Mouse (Mus musculus) kidney, postnatal 0 days (tissue): ENCODE results near the gene Iqch. TPM values are rescaled to one million over a fixed set of nuclear protein-coding genes. Genes with fewer than 3 reads are reported as not detected.
A peak's percentile ranks its signal among the peaks of the same experiment; 100 is the strongest.

Experiments used
- ATAC-seq: fragments of 200-750 bp; cut with Nextera tagmentation; replicated peaks from 2 replicates; pipeline ENCODE4 v1.8.0; 2017; ENCODE audit warnings: low read depth, moderate number of reproducible peaks, moderate TSS enrichment, moderate library complexity; ENCODE audit not compliant: low FRiP score
- DNase-seq: peaks from one replicate; pipeline ENCODE4 v3.0.0-alpha.2; 2016; ENCODE audit warnings: low spot score
- H3K27ac ChIP-seq: fragments of 300-500 bp; sonication (generic); 2 replicates; pipeline ENCODE4 v1.5.1; 2014; ENCODE audit warnings: mild to moderate bottlenecking
- H3K27me3 ChIP-seq: fragments of 300-500 bp; sonication (generic); 2 replicates; pipeline ENCODE4 v1.6.1; 2014; ENCODE audit warnings: low read length, mixed read lengths; ENCODE audit not compliant: insufficient read depth
- H3K36me3 ChIP-seq: fragments of 300-500 bp; sonication (generic); 2 replicates; pipeline ENCODE4 v1.6.1; 2014; ENCODE audit warnings: low read length, mixed read lengths; ENCODE audit not compliant: insufficient read depth
- H3K4me1 ChIP-seq: fragments of 300-500 bp; sonication (generic); replicated peaks from 2 replicates; pipeline ENCODE4 v1.6.1; 2014; ENCODE audit warnings: antibody characterized with exemption, low read length, mixed read lengths; ENCODE audit not compliant: insufficient read depth
- H3K4me2 ChIP-seq: fragments of 300-500 bp; sonication (generic); 2 replicates; pipeline ENCODE4 v1.6.1; 2014; ENCODE audit warnings: mild to moderate bottlenecking, low read length, moderate library complexity, mixed read lengths
- H3K4me3 ChIP-seq: fragments of 300-500 bp; sonication (generic); replicated peaks from 2 replicates; pipeline ENCODE4 v1.5.1; 2014; ENCODE audit warnings: low read depth, low read length
- H3K9ac ChIP-seq: fragments of 300-500 bp; sonication (generic); 2 replicates; pipeline ENCODE4 v1.6.1; 2014; ENCODE audit warnings: low read depth, low read length
- H3K9me3 ChIP-seq: fragments of 300-500 bp; sonication (generic); replicated peaks from 2 replicates; pipeline ENCODE4 v1.6.1; 2016; ENCODE audit warnings: low read length, inconsistent platforms, mixed read lengths
- CTCF ChIP-seq: IDR thresholded peaks from 2 replicates; pipeline ENCODE4 v1.5.1; 2016; ENCODE audit warnings: antibody characterized with exemption, low read depth, mild to moderate bottlenecking, moderate library complexity
- WGBS: fragments of 180-500 bp; shearing (Covaris S2); extraction: QIAGEN DNeasy Blood & Tissue Kit; methylation state at CpG from one replicate; pipeline ENCODE4 v1.1.7; 2014; 5-methylcytosine and 5-hydroxymethylcytosine counted together
- polyA plus RNA-seq: library from polyadenylated mRNA; unstranded; fragments of >200 nt; fragmentation: Nextera tagmentation; extraction: Ambion mirVana; gene quantifications from 2 replicates; pipeline ENCODE4 v1.2.1, GENCODE M21; 2015

Gene Iqch
- polyA plus RNA-seq, 1 experiment from 2014 or later: 0.11 TPM

- TF ChIP-seq CTCF: no peak
- ATAC-seq (no peak), DNase-seq (no peak)
- H3K9ac ChIP-seq: no peak overlapping the region
- H3K27me3 ChIP-seq: no peaks in the 10 kb centered on the region
- H3K4me1 ChIP-seq: no peaks in the 10 kb centered on the region
- H3K4me3 ChIP-seq: no peak overlapping the region
- no peak overlapping the region for H3K4me2 ChIP-seq
- WGBS: 83% methylated on average over 7 of the region's 7 CpGs
- no peaks in the 10 kb centered on the region for H3K9me3 ChIP-seq
- no peaks in the 10 kb centered on the region for H3K36me3 ChIP-seq
- H3K27ac ChIP-seq: no peak overlapping the region
Measured at GRCm38 (mm10) chr9:63541301-63541700, 61.0 kb downstream of the Iqch start.

- Histone ChIP-seq H3K9ac (no peak overlapping the region), H3K4me1 (no peaks in the 10 kb centered on the region; the same call in 1 of the 2 replicates), H3K4me3 (no peak overlapping the region), H3K27me3 (no peaks in the 10 kb centered on the region), H3K4me2 (no peak overlapping the region), H3K9me3 (no peaks in the 10 kb centered on the region), H3K36me3 (no peaks in the 10 kb centered on the region), H3K27ac (no peak overlapping the region)
- WGBS: 84% methylated on average over 4 of the region's 4 CpGs
- DNase-seq (no peak), ATAC-seq (no peak)
- no peak for TF ChIP-seq CTCF
Measured at GRCm38 (mm10) chr9:63537489-63537888, 64.8 kb downstream of the Iqch start.

GRCm38 (mm10) chr9:63535042-63535441, 67.3 kb downstream of the Iqch start:
- Histone ChIP-seq H3K27ac (no peak overlapping the region), H3K4me2 (no peak overlapping the region), H3K36me3 (no peaks in the 10 kb centered on the region), H3K27me3 (no peaks in the 10 kb centered on the region), H3K4me3 (no peak overlapping the region), H3K4me1 (no peaks in the 10 kb centered on the region; the same call in 1 of the 2 replicates), H3K9ac (no peak overlapping the region), H3K9me3 (no peaks in the 10 kb centered on the region)
- WGBS: 75% methylated on average over 6 of the region's 6 CpGs
- DNase-seq (no peak), ATAC-seq (no peak)
- TF ChIP-seq CTCF: no peak

GRCm38 (mm10) chr9:63534371-63534780, 67.9 kb downstream of the Iqch start:
- H3K27ac ChIP-seq: no peak overlapping the region

GRCm38 (mm10) chr9:63532966-63533711, 69.2 kb downstream of the Iqch start:
- Histone ChIP-seq H3K4me1 (no peaks in the 10 kb centered on the region; the same call in 1 of the 2 replicates), H3K4me3 (no peak overlapping the region), H3K4me2 (no peak overlapping the region), H3K27ac (no peak overlapping the region), H3K27me3 (no peaks in the 10 kb centered on the region), H3K9ac (no peak overlapping the region), H3K36me3 (no peaks in the 10 kb centered on the region), H3K9me3 (no peaks in the 10 kb centered on the region)
- WGBS: 63% methylated on average over 9 of the region's 9 CpGs
- peak; percentile 15 for DNase-seq
- TF ChIP-seq CTCF: peak; percentile 40
- no peak; the same call in 1 of the 2 replicates for ATAC-seq

More at GRCm38 (mm10) chr9:63534371-63534780, 67.9 kb downstream of the Iqch start:
- Histone ChIP-seq H3K27me3 (no peaks in the 10 kb centered on the region), H3K36me3 (no peaks in the 10 kb centered on the region), H3K9ac (no peak overlapping the region), H3K4me1 (no peaks in the 10 kb centered on the region; the same call in 1 of the 2 replicates), H3K9me3 (no peaks in the 10 kb centered on the region), H3K4me3 (no peak overlapping the region), H3K4me2 (no peak overlapping the region)
- DNase-seq (peak; percentile 50), ATAC-seq (no peak)
- WGBS: 17% methylated on average over 7 of the region's 7 CpGs
- no peak for TF ChIP-seq CTCF

GRCm38 (mm10) chr9:63523937-63524253, 78.4 kb downstream of the Iqch start:
- Histone ChIP-seq H3K27me3 (no peaks in the 10 kb centered on the region), H3K4me3 (no peak overlapping the region), H3K4me1 (no peaks in the 10 kb centered on the region), H3K4me2 (no peak overlapping the region), H3K9me3 (no peaks in the 10 kb centered on the region), H3K27ac (no peak overlapping the region), H3K36me3 (no peaks in the 10 kb centered on the region), H3K9ac (no peak overlapping the region)
- 86% methylated on average over 2 of the region's 2 CpGs for WGBS
- no peak for DNase-seq
- TF ChIP-seq CTCF: no peak
- ATAC-seq: no peak
